Mouse (Mus musculus): ENCODE measurements around the gene Arl6ip5.

DNA sequence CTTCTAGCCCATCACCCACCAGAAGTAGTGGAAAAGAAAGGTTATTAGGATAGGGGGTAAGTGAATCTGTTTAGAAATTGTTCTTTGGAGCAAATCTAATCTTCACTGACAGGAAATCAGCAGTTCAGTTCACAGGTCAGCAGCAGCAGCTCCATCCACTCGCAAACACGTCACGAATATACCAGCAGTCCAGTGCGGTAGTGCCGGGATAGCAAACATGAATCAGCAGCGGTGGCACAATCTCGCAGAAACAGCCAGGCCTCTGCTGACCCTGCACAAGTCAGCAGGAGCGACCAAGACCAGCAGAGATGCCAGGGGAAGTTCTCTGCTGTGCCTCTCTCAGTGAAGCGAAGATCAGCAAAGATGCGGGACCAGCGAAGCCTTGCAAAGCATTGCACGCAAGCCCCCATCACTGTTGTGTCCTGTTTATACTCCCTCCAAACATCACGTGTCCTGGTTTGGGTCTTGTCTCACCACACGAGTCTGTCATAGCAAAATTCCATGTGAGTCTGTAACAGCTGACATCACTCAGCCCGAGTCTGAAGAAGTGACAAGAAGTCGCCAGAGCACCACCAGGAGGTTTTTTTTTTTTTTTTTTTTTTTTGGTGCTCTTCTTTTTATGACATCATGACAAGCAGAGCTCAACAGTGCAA is 62.7 kb downstream of the Arl6ip5 start:
- TF ChIP-seq POLR2A (IDR thresholded peaks at IDR 0.05; ENCODE audit: extremely low read depth, insufficient read depth, low read length) (no peak), CTCF (IDR thresholded peaks at IDR 0.05; ENCODE audit: low read depth, low read length) (no peak)
